Mouse (Mus musculus) embryonic fibroblast, embryonic 13.5 days (primary cell): ENCODE results near the gene Pola2. TPM values are rescaled to one million over a fixed set of nuclear protein-coding genes. Genes with fewer than 3 reads are reported as not detected.
A peak's percentile ranks its signal among the peaks of the same experiment; 100 is the strongest.

ENCODE experiments used
- H3K27ac ChIP-seq: 2 replicates; pipeline ENCODE4 v1.5.1; 2012; ENCODE audit warnings: low read length, control low read depth, inconsistent platforms; ENCODE audit not compliant: insufficient read depth
- H3K4me1 ChIP-seq: 2 replicates; pipeline ENCODE4 v1.6.1; 2011; ENCODE audit warnings: low read length; ENCODE audit not compliant: control insufficient read depth, insufficient read depth
- H3K4me3 ChIP-seq: 2 replicates; pipeline ENCODE4 v1.5.1; 2011; ENCODE audit warnings: mild to moderate bottlenecking, control low read depth, low read length; ENCODE audit not compliant: insufficient read depth
- CTCF ChIP-seq: IDR thresholded peaks from 2 replicates; pipeline ENCODE4 v1.5.1; 2011; ENCODE audit warnings: mild to moderate bottlenecking, control low read depth, low read length, moderate library complexity, borderline replicate concordance; ENCODE audit not compliant: insufficient read depth
- POLR2A ChIP-seq: IDR thresholded peaks from 2 replicates; pipeline ENCODE4 v1.6.1; 2011; ENCODE audit warnings: low read depth, mild to moderate bottlenecking, control low read depth, low read length, moderate library complexity
- polyA plus RNA-seq: library from polyadenylated mRNA; stranded (reverse); fragments of >200 nt; gene quantifications from 2 replicates; pipeline ENCODE4 v1.2.4, GENCODE M21; 2011; ENCODE audit warnings: low read depth; ENCODE audit not compliant: missing spikeins, insufficient read length

Gene Pola2
- polyA plus RNA-seq, 1 experiment = 29.7 TPM

- TF ChIP-seq POLR2A (no peak), CTCF (no peak)
- H3K4me3 ChIP-seq = no peak overlapping the region
- H3K27ac ChIP-seq = no peak overlapping the region
- peaks cover 12% of the 10 kb centered on the region for H3K4me1 ChIP-seq
Observed at GRCm38 (mm10) chr19:5928104-5928503, 35.9 kb downstream of the Pola2 start.

- Histone ChIP-seq H3K27ac (no peak overlapping the region), H3K4me3 (no peak overlapping the region), H3K4me1 (peaks cover 12% of the 10 kb centered on the region)
- TF ChIP-seq CTCF = no peak
- TF ChIP-seq POLR2A = no peak
Observed at GRCm38 (mm10) chr19:5927532-5927931, 36.5 kb downstream of the Pola2 start.

GRCm38 (mm10) chr19:5927026-5927425 lies 37.0 kb downstream of the Pola2 start:
- Histone ChIP-seq H3K4me3 (no peak overlapping the region), H3K27ac (no peak overlapping the region), H3K4me1 (peaks cover 14% of the 10 kb centered on the region)
- TF ChIP-seq CTCF = no peak
- TF ChIP-seq POLR2A = no peak

GRCm38 (mm10) chr19:5925311-5925855 lies 38.6 kb downstream of the Pola2 start:
- Histone ChIP-seq H3K27ac (peak overlapping the region; percentile 80), H3K4me3 (peak overlapping the region; percentile 39), H3K4me1 (peaks cover 17% of the 10 kb centered on the region)
- TF ChIP-seq POLR2A (no peak; the same call in 1 of the 2 replicates), CTCF (no peak)

- TF ChIP-seq POLR2A (peak; percentile 92), CTCF (no peak)
- Histone ChIP-seq H3K4me1 (peaks cover 17% of the 10 kb centered on the region), H3K4me3 (peak within 1 kb of the TSS; percentile 72), H3K27ac (peak within 1 kb of the TSS; percentile 80)
Observed at GRCm38 (mm10) chr19:5924713-5925093, 39.3 kb downstream of the Pola2 start, which contains the start of gene Cdc42ep2. Cdc42ep2 (minus strand) TSS chr19:5924816.

- TF ChIP-seq CTCF = peak; percentile 77; the same call in 1 of the 2 replicates
- no peak for TF ChIP-seq POLR2A
- Histone ChIP-seq H3K4me1 (peaks cover 17% of the 10 kb centered on the region), H3K4me3 (peak overlapping the region; percentile 72), H3K27ac (peak overlapping the region; percentile 49)
Observed at GRCm38 (mm10) chr19:5923990-5924712, 39.9 kb downstream of the Pola2 start.

- Histone ChIP-seq H3K4me1 (peaks cover 12% of the 10 kb centered on the region), H3K27ac (no peak overlapping the region), H3K4me3 (no peak overlapping the region)
- TF ChIP-seq CTCF (no peak), POLR2A (no peak)
Observed at GRCm38 (mm10) chr19:5922963-5923362, 41.0 kb downstream of the Pola2 start.

GRCm38 (mm10) chr19:5922119-5922942 lies 41.7 kb downstream of the Pola2 start:
- TF ChIP-seq POLR2A (no peak), CTCF (no peak)
- H3K4me1 ChIP-seq = peaks cover 12% of the 10 kb centered on the region
- no peak overlapping the region for H3K4me3 ChIP-seq
- H3K27ac ChIP-seq = no peak overlapping the region

GRCm38 (mm10) chr19:5921715-5922114 lies 42.3 kb downstream of the Pola2 start:
- H3K4me1 ChIP-seq = peaks cover 12% of the 10 kb centered on the region
- no peak overlapping the region for H3K27ac ChIP-seq
- no peak overlapping the region for H3K4me3 ChIP-seq
- no peak for TF ChIP-seq CTCF
- no peak for TF ChIP-seq POLR2A
